Mouse (Mus musculus): ENCODE data around the gene Bach2.

The Bach2 gene

DNA sequence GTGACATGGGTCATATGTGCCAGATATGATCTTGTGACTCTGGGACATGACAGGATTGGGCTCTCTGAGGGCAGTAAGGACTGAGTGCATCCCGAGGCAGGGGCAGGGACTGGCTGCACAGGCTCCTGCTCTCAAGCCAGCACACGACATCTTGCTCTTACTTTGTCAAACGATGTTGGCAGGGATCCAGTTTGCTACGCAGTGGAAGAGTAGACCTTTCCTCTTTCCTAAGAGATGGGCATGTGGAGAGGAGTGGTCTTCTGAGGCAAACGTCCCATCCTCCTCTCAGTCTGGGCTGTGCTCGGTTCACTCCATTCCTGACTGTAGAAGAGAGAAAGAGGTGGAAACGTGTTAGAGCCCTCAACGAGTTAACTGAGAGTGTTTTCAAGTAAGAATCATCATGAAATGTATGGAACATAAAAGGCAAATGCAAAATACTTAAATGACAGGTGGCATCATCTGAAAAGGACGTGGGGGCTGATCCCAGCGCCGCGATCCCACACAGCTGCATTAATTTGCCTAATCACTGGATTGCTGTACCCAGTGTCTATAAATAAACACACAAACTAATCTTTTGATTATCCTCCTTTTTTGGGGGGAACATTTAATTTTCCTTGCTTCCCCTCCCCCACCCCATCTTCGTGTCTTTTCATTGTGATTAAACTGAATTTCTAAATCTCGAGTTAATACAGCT, 150.7 kb downstream of the Bach2 start:
- no peak for DNase-seq (ENCODE audit: low spot score in 2 of 2)

DNA sequence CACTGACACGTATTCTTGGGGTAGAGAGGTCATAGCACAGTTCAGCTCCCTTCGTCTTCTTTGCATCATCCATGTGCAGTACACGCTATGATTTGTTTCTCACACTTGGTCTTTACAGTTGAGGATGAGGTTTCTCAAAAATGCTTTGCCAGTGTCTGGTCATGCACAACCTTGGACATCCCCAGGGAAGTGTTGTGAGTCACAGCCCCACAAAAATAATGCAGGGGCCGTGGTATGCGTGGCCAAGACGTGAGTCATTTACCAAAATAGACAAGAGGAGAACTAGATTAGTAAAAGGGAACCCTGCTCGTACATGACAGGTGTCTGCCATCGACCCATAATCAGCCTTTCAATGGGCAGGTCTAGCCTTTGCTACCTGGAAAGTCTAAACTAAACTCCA, 152.7 kb downstream of the Bach2 start:
- no peak for DNase-seq (ENCODE audit: low spot score in 2 of 2)

DNA sequence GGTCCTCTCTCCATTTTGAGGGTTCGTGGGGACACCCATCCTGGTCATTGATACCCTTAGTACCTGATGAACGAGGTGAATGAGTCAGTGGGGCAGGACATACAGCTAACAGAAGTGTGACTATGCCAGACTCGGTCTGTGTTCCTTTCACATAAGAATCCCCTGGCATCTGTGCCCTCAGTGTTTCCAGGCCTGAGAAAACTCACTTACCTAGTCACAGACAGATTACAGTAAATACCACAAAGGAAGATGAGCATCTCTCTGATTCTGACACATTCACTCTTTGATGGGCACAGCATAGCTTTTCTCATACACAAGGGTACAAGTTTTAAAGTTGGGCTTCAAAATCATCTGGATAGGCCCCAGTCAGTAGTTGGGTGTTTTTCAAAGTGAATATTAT, 154.6 kb downstream of the Bach2 start:
- DNase-seq (ENCODE audit: low spot score in 2 of 2), result no peak

DNA sequence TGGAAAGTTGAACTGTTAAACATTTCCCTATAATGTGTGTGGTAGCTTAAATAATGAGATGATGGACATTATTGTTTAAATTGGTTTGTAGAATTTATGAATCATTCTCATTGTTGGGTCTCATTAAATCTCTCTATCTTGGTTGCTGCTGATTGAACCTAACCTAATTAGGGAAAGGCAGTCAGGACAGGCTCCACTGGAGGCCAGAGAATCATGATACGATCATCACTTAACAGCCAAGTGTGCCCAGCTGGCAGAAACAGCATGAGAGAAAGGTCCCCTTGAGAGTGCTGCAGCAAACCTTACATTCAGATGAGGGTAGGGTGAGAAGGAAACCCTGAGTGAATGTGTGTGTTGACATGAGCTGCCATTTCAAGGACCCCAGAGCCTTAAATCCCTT, 155.3 kb downstream of the Bach2 start:
- DNase-seq (ENCODE audit: low spot score in 2 of 2), result no peak

DNA sequence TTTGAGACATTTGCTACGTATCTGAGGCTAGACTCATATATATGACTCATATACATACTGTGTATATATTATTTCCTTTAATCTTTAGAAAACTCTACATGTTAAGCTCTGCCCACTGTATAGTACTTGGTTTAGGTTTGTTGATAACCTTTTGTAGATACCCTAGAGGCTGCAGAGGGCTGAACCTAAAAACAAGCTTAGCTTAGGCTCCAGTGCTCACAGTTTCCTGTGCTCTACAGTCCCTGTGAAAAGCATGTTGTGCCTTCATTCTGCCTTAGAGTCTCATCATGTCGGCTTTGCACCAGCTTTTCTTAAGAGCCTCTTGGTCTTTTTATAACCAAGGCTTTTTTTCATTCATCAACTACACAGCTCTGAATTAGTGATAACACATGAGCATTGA, 156.2 kb downstream of the Bach2 start:
- no peak for DNase-seq (ENCODE audit: low spot score in 2 of 2)

DNA sequence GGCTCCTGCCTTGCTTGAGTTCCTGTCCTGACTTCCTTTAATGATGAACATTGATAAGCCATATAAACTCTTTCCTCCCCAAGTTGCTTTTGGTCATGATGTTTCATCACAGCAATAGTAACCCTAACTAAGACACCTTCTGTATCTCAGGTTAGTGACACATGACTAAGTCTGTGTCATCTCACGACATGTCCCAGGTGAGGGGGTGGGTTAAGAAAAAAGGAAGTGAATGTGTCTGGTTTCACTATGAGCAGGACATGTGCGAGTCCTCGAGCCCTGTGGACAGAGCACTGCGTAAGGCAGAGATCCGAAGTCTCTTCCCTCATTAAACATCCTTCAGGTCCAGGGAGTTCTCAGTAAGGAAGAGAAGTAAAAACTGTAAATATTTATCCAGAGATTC, 162.9 kb downstream of the Bach2 start:
- DNase-seq (ENCODE audit: low spot score in 2 of 2), result no peak

DNA sequence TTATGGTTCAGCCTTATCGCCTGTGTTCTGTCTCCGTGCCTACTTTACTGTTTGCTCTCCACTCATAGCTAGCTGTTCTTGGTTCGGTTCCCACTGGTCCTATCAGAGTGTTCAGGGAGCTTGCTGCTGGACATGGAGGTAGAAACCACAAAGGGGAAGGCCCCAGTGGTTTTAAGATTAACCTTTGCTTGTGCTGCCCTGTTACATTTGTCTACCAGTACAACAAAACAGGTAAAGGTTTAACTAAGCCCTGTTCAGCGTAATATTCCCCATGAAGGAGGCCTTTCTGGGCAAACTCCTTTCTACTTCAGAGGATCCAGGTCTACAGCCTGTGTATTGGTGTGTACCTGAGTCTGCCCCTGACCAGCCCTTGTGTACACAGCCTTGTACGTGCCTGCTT, 164.9 kb downstream of the Bach2 start:
- DNase-seq (ENCODE audit: low spot score in 2 of 2), result no peak

DNA sequence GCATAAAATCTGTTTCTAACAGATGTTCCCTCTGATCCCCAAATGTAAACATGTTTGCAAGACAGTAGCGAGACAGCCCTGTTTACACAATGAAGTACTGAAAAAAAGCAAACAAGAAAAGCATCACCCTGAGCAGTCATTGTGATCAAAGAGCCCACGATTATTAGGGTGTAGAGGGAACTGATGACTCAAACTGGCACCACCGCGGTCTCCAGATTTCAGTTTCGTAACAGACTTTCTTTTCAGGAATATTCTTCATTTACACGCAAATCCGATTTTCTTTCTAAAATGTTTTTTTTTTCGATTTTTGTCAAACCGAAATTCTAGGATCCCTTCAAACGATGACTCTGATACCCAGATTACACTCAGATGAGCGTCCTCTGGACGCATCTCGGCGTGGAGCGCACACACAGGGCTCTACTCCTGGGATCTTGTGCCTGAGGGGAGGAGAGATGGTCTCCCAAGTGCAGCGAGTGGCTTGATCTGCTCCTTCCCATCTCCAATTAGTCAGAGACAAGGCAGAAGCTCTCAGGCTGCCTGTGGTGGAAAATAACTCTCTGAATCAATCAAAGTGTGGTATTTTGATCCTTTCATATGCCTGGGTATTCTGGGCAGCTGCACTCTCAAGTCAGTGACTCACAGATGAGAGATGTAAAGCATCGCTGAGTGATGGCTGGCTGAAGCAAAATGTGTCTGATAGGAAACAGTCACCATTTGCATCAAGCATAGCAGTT, 166.7 kb downstream of the Bach2 start:
- DNase-seq (ENCODE audit: low spot score in 2 of 2), result no peak

DNA sequence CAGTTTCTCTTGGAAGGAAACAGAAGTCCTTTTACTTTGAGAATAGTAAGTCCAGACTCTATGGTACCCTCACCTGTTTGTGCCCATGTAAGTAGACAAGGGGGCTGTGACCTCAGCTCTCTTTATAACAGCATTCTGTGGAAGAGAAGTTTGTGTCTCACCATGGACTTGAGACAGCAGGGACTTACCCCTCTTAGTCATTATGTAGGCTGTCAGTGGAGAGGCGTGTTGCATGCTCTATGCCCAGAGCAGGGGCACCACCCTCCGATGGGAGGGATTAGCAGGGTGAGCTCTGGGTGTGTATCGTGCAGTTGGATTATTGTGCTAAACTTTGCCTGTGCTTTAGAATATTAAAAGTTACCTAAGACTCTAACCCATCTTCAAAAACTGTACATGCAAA, 167.4 kb downstream of the Bach2 start:
- DNase-seq (ENCODE audit: low spot score in 2 of 2), result no peak

DNA sequence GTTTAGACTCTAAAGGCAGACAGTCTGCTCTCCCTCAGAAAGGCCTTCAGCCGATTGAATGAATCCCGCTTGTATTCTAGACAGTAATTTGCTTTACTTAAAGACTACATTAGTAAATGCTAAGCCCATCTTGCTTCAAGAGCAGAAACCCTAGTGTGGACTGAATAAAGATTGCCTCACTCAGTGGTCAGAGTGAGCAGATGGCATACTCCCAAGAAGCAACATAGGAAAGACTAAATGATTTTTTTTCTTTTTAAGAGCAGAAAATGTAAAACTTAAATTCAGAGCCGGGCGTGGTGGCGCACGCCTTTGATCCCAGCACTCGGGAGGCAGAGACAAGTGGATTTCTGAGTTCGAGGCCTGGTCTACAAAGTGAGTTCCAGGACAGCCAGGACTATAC, 169.9 kb downstream of the Bach2 start:
- no peak for DNase-seq (ENCODE audit: low spot score in 2 of 2)

DNA sequence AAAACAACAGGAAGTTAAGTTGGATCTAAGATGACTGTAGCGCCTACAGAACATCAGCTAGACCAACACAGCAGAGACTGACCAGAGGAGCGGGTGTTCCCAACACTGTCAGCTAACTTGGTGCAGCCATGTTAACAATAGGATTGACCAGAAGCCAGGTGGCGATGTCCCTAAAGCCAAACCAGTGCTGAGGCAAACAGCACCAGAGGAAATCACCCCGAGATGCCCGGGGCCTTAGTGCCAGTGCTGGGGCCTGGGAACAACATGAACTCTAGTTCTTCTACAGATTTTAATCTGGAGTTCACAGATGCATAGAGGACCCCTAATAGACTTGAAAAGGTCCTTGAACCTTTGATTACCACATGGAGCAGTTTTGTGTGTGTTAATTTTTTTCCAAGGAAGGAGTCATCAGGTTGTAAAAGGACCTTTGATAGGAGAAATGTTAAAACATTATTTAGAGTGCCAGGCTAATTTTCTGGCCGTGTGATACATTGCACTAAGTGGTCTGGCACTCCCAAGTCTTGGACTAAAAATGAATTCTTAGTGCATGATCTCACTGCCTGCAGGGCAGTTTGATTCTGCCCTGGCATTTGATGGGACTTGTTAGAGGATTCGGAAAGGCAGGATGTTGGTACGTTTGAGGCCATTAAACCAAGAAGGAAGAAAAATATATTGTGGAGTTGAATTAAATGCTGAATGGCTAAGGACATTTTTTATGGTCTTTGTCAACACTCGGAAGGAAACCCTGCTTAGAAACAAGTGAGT, 170.7 kb downstream of the Bach2 start:
- DNase-seq (ENCODE audit: low spot score in 2 of 2), result no peak

DNA sequence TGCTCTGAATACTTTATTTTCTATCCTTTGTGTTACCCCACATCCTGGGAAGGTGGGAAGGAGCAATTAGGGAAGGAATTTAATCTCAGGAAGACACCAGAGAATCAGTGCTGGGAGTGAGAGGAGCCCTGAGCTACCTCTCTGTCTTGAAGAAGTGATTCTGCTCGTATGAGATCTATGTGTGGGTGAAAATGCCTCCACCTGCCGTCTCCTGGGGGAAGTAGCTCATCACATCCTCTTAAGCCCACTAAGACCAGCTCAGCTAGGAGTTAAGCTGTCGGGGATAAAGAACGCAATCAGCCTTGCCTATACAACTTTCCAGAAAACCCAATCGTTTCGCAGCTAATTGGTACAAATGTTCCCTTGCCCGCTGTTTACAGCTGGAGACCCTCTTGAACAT, 174.5 kb downstream of the Bach2 start:
- peak in 1 of 2 experiments; percentile 22 for DNase-seq (ENCODE audit: low spot score in 2 of 2)

DNA sequence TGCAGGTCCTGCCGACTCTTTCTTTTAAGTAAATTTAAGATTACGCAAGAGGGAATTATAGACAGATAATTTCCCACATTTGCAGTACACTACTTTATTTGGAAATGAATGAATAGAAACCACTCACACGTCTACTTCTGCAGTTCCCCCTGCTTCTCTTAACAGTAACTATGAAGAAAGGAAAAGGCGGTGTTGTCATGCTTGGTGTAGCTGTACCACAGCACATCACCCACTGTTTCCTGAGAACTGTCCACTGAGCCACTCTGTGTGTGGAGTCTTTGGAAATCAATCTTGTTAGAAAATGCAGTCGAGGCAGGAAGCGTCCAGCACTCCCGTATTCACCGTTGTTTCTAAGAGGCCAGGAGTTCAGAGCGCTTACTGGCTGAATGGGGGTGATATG, 174.9 kb downstream of the Bach2 start:
- no peak for DNase-seq (ENCODE audit: low spot score in 2 of 2)

DNA sequence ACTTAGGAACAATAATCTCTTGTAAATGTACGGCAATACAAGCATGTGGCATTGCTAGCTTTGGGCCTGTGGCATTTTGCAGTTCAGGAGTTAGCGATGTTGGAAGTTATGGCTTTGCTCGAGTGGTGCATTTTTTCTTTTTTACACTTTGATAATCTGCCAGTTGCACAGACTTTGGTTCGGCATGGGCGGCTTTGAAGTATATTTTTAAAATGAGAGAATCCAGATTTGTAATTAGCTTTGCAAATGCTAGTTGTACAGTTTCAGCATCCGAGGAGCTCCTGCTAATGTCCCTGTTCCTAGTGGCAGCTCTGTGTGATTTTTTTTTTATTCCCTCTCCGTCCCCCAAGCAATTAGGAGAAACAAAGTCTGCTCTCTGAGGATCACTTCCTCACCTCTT, 176.4 kb downstream of the Bach2 start:
- no peak for DNase-seq (ENCODE audit: low spot score in 2 of 2)

DNA sequence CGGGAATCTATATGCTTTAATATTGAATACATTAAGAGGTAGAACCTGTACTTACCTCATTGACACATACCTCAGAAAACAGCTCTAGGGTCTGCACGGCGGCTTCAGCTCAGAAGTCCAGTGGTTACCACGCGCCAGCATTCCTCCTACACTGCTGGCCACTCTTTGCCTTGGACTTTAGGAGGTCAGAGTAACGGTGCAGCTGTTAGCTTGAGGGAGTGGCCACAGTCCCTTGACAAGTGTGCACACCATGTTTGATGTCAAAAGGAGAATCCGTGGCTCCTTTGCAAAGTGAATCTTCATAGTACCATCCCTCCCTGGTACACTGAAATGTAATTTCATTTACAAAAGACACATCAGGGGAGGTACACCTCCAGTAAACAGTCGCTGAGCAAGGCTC, 179.3 kb downstream of the Bach2 start:
- no peak for DNase-seq (ENCODE audit: low spot score in 2 of 2)

DNA sequence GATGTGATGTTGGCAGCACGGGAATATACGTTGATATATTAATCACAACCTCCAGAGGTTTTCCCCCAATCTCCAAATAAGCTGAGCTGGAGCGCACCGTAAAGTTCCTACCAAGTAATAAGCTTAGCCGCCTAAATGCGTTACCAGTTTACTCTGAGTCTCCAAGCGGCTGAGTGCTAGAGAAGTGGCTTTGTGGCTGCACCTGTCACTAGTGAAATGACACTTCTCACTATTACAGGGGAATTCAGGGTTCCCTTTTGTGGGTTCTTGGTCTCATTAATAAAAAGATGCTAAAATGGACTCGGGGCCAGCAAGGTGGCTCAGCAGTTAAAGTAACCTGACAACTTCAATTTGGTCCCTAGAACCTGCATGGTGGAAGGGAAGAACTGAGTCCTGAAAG, 183.0 kb downstream of the Bach2 start:
- DNase-seq (ENCODE audit: low spot score in 2 of 2), result no peak

DNA sequence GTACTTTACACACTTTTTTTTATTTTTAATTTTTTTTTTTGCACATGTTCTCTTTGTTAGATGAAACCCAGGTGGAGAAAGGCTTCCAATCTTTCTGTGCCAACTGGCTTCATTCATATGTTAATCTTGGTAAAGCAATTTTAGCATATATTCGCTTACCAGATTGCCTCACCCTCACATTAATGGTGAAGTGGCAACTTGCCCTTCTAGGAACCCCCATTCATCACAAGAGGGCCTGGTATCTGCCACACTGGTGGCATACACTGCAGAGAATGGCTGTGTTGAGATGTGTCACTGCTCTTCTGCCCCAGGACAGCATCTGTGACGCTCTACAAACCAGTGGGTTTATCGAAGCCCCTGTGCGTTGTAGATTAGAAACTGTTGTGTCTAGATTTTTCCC, 183.8 kb downstream of the Bach2 start:
- no peak for DNase-seq (ENCODE audit: low spot score in 2 of 2)

DNA sequence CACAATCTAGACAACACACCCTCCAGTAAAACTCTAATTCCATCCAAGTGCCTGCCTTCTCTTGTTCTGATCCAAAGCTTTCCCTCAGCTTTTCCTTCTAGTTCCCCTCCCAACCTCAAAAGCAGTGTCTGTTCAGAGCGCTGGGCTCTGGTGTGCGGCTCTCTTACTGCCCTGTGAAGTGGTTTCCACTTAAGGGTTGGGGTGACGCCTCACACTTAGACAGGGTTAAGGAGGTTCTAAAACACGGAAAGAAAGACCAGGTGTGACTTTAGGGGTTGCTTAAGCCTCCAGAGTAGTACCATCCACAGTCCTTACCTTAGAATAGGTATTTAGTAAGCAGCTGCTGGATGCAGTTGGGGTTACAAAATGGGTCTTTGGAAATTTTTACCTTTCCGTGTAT, 185.1 kb downstream of the Bach2 start:
- DNase-seq (ENCODE audit: low spot score in 2 of 2), result no peak

DNA sequence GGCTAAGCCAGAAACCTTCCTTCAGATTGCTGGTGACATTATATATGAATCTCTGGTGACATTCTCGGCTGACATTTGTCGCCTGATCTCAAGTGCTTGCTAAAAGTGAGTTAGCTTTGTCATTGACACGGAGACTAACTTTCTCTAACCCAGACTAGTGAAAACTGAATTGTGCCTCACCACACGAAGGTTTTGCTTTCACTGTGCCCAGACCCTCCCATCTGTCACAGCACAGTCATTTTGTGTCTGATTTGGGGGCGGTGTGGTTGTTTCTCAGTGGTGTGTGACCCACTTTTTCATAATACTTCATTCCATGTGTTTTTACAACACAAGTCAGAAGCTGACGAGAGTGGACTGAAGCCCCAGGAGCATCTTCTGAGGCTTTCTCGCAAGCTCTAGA, 185.8 kb downstream of the Bach2 start:
- DNase-seq (ENCODE audit: low spot score in 2 of 2), result no peak

DNA sequence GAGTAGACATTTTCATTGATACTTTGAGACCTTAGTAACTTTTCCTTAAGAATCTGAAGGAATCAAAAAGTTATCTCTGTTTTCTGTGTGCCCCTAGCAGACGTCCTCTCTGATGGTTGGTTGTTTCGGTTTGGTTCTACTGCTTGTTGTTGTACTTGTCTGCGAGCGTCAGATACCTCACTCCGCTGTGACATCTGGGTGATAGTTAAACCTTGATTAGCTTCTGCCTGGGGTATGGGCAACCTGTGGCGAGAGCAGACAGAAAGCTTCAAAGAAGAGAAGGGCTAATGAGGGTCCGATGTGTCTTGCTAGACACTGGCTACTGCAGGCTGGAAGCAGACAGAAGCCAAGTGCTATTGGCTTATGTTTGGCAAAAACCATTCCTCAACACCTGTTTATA, 186.5 kb downstream of the Bach2 start:
- no peak for DNase-seq (ENCODE audit: low spot score in 2 of 2)

DNA sequence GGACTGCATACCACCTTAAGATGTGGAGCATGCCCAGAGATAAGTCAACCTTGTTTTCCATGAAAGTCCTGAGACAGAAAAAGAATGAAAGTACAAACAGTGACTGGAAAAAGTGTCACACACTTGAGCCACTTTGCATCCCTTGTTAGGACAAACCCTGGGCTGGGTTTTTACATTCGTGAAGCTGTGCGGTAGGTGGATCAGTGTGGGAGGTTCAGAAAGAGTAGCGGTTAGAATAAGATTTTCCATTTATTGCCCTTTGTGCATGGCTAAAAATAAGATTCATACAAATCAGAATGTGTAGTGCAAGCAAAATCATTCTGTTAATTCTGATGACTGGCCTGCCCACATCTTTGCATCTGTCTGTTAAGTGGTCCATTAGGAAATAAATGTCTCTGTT, 187.0 kb downstream of the Bach2 start:
- no peak for DNase-seq (ENCODE audit: low spot score in 2 of 2)

DNA sequence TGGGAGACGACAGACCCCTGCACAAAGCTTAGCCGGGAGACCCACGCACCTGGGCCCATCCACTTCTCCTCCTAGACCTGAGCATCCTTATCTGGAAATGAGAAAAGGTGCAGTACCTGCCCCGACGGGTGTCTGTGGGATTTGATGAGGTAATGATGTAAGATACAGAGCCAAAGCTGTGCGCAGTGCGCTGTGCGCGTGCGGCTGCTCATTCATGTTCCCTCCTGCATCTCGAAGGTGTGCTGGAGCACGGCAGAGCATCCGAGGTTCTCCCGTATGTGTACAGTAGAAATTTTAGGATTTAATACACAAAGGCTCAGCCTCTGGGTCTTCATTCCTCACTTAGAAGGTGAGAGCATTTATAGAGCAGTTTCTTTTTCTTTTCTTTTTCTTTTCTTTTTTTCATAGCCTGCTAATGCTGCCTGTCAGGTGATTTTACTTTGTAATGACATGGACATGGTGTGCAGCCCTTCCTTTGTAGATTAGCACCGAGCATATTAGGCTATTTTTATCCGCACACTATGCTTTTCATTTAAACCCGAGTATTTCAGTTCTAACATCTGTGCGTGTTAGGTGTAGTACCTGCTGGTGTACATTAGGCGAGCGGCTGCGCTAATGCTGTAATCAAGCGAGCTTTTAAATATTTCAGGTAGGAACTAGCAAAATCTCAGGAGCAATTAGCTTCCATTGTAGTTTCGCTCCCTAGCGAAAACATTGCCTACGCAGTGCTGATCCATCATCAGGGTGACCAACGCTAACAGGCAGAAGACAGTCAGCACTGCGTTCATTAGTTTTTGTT, 188.4 kb downstream of the Bach2 start:
- DNase-seq (ENCODE audit: low spot score in 2 of 2), result no peak

All from spleen, postnatal 10 days (tissue).